In genomic region chr8:107528786-107529185, GRCm38 (mm10) we compare ENCODE assay signal across 19 mouse cellular contexts.
"Had no signal": no experiment of that assay in that cellular context is flagged by ENCODE, and none has a peak within 500 bp of the region (broad histone marks: within the 10 kb centered on the region; RNA-seq: fewer than 3 reads in every experiment).

No protein-coding gene starts in this region.

- DNase-seq: lung, adult 18-20 months; lung, embryonic 14.5 days; lung, postnatal 10 days; lung, postnatal 4 days; midbrain, embryonic 14.5 days; retina, postnatal 1 day; right cerebral cortex, adult 18-20 months; right cerebral cortex, postnatal 25 days; right cerebral cortex, postnatal 4 days; spleen, adult 18-20 months; thymus, adult 18-20 months; thymus, postnatal 14 days; thymus, postnatal 36 days had no signal

- H3K9ac ChIP-seq: lung, embryonic 14.5 days; midbrain, embryonic 12.5 days; neural tube, embryonic 13.5 days; neural tube, embryonic 15.5 days had no signal

- H3K4me1 ChIP-seq: midbrain, embryonic 10.5 days; midbrain, embryonic 12.5 days; neural tube, embryonic 13.5 days; neural tube, embryonic 15.5 days had no signal

- H3K9me3 ChIP-seq: midbrain, embryonic 10.5 days; midbrain, embryonic 12.5 days; neural tube, embryonic 13.5 days; neural tube, embryonic 15.5 days had no signal

- H3K4me2 ChIP-seq: lung, embryonic 14.5 days; midbrain, embryonic 12.5 days; neural tube, embryonic 13.5 days; neural tube, embryonic 15.5 days had no signal

- H3K27ac ChIP-seq: midbrain, embryonic 10.5 days; midbrain, embryonic 12.5 days; neural tube, embryonic 13.5 days; neural tube, embryonic 15.5 days had no signal

- H3K4me3 ChIP-seq: midbrain, embryonic 10.5 days; midbrain, embryonic 12.5 days; myocyte; neural tube, embryonic 13.5 days; neural tube, embryonic 15.5 days had no signal

- ATAC-seq: midbrain, embryonic 16.5 days had no signal

- H3K27me3 ChIP-seq: midbrain, embryonic 12.5 days; neural tube, embryonic 13.5 days; neural tube, embryonic 15.5 days had no signal
